Mouse (Mus musculus): Measurements from ENCODE around the gene Rnf225.
"Not testable (repeated sequence)": the region's sequence is repeated elsewhere in the genome, so short reads cannot be mapped to it uniquely, and the experiment has no call there.

The Rnf225 gene

DNA sequence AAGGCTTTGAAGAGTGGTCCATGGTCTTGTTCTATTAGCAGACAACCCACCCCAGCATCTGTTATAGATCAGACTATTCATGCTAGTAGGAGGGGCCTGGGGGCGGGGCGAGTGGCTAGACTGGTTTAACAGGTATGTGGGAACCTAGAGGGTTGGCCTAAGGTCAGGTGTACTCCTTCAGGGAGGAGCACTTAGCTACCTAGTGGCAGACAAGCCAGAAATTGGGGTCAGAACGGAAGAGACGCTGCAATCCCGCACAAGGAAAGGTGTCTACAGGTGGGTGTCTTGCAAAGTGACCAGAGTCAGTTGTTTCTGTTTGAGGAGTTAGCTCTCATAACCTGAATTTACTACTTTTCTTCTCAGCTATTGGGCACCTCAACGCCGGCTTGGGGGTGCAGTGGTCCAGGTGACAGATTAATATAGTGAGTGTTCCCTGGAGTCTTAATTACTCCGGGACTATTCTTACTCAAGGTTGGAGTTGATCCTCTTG lies at the start of gene Rnf225:
Gene Rnf225, plus strand, starts transcription at position 226 of the 490 bp plus-strand sequence.
- peak; percentile 62 for DNase-seq

DNA sequence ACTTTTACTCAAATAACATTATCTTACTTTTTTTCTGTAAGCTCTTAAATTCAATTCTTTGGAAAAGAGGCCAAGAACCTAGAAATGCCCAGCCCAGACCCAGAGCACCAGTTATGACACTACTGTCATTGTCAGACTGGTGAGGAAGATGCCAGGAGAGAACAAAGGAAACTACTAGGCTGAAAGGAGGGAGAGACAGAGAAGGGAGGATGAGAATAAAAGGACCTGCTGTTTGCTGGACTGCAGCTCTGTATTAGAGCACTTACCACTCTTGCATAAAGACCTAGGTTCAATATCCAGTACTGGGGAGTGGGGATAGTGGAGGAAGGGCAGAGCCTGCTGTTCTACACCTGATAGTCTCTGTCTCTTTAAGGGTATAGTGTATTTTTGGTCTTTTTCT lies 47.2 kb upstream of the Rnf225 start:
- no peak for DNase-seq

DNA sequence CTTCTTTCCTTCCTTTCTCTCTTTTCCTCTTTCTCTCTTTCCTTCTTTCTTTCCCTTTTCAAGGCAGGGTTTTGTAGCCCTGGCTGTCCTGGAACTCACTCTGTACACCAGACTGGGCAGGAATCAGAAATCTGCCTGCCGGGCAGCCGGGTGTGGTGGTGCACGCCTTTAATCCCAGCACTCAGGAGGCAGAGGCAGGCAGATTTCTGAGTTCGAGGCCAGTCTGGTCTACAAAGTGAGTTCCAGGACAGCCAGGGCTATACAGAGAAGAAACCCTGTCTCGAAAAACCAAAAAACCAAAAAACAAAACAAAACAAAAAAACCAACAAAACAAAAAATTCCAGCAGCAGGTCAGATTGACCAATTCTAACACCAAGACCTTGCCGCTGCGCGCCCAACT lies 46.7 kb upstream of the Rnf225 start:
- DNase-seq = not testable (repeated sequence)

DNA sequence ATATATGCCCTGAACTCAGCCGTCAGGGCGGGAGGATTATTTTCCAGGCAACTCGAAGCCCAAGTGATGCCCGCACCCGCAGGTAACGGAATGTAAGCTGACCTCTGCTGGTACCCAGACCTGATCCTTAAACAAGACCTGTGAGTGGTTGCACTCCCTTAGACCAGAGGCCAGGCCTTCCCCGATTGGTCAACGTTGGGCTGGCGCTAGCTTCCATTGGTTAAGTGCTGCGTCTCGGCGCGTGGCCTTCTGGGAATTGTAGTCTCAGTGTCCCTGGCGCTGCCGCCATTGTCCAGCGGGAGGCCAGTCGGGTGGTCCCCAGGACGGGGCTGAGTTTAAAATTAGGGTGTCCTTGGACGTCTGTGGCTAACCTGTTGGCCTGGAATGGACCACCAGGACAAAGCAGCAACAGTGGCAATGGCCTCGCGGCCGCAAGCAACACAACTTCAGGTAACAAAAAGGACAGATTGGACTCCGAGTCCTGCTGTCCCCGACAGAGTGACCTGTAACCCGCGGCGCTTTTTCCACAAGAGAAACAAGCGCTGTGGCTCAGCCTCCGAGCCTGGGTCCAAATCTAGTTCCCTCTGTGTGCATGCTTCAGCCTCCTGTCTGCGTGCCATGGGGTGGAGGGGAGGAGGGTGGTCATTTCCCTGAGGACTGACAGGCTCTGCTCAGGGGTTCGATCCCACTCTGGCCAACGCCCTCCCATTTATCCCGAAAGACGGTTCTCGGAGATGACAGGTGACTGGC lies 46.1 kb upstream of the Rnf225 start, which contains the start of gene Zfp128:
Gene Zfp128, plus strand, starts transcription at position 267 of the 750 bp plus-strand sequence.
- DNase-seq = peak; percentile 95

DNA sequence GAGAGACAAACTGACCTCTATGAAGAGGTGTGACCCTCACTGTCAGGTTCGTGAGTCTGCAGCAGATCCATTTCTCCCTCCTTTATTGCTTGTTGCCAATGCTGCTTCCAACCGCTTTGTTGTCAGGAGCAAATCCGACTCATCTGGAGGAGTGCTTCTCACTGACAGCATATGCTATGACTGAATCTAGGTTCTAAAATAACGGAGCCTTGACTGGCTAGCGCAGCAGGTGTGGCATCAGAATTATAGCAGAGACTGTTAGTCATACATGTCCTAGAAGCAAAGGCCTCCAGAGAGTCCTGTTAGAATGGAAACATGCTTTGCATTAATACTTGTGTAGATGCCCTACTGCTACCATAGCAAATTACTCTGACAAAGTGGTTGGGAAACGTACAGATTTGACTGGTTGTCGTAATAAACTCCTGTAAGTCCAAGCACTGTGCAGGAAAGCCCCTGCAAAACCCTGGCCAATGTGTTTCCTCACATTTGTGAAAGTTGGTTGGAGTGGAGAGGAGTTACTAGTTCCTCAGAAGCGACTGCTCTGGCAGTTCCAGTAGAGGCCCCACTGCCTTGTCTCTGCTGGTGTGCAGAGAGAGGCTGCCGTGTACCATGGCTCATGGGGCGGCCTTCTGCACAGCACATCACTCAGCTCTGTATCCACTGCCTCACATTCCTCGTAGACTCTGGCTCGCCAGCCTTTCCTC lies 40.5 kb upstream of the Rnf225 start:
- no peak for DNase-seq

DNA sequence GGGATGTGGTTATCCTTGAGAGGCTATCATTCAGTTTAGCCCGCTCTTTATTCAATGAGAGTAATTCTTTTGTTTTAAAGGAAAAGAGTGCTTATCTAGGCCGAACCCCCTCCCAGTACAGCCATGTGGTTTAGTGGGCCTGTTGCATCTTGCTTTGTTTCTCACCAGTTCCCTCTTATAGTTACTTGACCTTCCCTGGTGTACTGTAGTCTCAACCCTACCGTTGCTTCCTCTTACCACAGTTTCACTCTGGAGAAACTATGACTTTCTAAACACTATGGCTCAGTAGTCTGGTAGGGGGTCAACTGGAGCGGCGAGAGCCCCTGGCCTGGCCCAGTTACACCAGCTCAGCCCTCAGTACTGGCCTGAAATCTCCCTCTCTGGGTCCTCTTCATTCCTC lies 39.6 kb upstream of the Rnf225 start:
- DNase-seq = no peak

DNA sequence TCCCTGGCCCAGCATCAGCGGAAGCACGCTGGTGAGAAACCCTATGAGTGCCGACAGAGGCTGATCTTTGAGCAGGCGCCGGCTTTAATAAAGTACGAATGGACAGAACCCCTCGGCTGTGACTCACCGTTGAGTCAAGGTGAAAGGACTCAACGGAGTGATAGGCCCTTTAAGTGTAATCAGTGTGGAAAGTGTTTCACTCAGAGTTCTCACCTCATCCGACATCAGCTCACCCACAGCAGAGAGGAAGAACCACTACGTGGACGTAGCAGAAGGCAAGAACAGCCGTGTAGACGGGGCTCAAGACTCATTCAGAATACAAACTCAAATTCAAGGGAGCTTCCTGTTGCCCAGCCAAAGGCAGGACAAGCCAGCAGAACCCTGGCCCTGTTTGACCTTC lies 36.3 kb upstream of the Rnf225 start:
- no peak for DNase-seq

DNA sequence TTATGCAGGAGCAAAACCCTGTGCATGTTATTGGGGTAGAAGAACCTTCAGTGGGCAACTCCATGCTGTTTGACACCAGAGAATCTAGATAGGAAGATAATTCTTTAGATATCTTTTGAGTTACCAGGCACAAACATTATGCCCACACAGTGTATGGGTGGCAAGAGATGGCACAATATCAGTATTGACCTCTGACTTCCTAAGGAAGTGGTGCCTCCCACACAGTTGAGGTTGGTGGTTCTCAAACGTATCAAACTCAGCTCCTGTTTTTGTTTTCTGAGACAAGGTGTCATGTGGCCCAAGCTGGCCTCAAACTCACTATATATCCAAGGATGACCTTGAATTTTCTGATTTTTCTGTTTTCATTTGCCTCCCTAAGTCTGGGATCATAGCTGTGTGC lies 35.9 kb upstream of the Rnf225 start:
- no peak for DNase-seq

DNA sequence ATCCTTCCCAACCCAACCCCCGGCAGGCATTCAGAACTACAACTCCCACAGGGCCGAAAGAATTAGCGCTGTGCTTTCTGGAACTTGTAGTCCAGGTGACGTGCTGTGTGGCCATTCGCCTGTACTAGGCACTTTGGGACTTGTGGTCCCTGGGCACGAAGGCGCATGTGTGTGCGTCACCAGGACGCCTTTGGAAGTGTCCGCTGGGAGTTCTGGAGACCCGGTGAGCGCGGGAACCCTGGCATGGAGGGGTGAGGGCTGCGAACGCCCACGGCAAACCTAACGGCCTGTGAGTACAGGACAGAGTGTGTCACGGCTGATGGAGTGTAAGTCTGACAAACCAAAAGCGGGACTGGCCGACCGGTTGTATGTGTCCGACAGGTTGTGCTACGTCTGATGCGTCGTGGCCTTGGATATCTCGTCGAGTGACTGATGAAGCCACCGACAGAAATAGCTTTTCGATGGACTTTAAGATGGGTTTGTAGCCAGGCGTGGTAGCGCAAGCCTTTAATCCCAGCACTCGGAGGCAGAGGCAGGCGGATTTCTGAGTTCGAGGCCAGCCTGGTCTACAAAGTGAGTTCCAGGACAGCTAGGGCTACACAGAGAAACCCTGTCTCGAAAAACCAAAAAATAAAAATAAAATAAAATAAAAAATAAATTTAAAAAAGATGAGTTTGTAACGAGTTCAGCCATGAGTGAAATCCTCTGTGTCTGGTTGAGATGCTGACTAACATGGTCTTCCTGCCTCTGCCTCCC lies 29.4 kb upstream of the Rnf225 start, which contains the start of gene Zscan22:
Gene Zscan22, plus strand, starts transcription at position 161 of the 756 bp plus-strand sequence.
- peak; percentile 96 for DNase-seq

DNA sequence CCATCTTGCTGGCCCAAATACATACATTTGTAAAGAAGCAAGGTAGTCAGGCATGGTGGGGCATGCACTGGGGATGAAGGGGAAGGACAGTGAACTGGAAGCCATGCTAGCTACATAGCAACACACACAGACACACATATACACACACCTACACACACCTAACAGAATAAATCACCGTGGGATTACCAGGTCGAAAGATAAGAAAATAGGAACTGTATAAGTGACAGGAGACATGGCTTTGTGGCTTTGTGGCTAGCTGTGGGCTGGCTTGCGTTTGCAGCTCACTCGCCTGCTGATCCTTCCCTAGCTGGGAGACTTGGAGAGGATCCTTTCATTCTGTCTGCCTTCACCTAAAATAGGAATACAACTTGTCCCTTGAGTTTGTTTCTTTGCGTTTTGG lies 25.7 kb upstream of the Rnf225 start:
- DNase-seq = no peak

DNA sequence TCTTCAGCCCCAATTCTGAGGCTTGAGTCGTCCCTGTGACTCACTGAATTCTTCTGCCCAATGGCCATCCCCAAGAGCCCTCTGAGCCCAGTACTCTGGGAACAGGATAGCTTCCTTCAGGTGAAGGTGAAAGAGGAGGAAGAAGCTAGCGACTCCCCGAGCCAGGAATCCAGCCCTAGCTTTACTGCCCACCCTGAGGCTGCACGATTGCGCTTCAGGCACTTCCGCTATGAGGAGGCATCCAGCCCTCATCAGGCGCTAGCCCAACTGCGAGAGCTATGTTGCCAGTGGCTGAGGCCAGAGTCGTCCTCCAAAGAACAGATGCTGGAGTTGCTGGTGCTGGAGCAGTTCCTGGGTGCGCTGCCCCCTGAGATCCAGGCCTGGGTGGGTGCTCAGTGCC lies 23.6 kb upstream of the Rnf225 start:
- DNase-seq = no peak

DNA sequence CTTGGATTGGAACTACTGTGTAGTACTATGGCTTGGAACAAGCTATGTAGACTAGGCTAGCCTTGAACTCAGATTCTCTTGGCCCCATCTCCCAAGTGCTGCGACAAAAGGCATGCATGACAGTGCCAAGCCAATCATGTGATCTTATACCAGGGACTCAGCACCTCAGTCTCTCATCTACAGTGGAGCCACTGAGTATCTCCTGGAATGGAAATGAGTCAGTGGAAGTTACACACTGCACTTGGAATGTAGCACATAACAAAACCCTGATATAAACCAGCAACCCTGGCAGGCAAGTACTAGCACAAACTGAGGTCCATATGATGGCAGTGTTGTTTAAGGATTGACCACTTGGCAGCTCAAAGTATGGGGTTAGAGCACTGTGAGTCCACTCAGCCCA lies 22.1 kb upstream of the Rnf225 start:
- no peak for DNase-seq

DNA sequence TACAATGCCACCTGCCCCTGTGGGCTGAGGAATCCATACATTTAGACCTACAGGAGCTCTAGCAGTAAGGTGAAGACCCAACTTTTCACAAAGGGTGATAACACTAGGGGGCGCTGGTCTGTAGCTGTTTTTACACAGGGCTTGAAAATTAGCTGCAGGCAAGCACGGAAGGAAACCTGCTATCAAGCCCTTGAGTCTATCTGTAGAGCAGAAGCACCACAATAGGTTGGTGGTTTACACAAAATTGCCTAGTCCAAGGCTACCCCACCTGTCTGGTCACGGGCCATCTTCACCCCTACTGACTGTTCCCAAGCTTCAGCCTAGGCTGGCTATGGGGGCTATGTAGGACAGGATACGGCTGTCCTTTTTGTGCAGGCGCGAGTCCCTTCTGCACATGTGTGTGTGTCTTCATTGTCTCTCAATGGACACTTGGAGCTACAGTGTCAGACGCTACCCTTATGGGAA lies 17.7 kb upstream of the Rnf225 start:
- DNase-seq = peak; percentile 61

DNA sequence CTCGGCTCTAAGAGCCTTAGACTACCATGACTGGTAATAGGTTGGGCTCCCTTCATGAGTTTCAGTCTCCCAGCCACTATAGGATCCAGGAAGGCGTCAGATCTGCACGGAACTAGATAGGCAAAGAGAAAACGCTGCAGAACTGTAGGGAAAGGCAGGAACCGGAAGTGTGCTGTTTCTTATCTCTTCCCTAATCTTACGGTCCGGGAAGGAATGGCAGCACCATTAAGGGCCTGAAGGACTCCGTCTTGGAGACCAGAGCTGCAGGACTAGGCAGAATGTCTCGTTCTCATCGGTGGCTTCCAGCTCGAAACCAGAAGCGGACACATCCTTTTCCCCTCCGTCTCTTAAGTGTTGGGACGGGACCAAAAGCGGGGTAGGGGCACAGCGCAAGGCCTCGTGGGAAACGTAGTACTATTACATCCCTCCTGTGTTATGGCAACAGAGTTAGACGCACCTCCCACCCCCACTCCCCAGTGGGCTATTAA lies 17.0 kb upstream of the Rnf225 start:
- DNase-seq = peak; percentile 55

DNA sequence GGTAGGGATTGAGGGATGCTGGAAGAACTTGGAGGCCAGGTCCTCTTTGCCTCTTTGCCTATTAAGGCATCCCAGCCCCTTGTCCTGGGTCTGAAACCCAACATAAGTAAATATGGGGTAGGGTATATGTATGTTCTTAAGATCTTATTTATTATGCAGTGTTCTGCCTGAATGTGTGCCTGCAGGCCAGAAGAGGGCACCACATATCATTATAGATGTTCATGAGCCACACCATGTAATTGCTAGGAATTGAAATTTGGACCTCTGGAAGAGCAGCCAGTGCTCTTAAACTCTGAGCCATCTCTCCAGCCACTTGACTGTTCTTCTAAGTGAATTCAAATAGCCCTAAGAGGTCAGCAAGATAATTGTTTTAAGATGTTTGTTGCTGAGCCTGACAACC lies 13.7 kb upstream of the Rnf225 start:
- no peak for DNase-seq

DNA sequence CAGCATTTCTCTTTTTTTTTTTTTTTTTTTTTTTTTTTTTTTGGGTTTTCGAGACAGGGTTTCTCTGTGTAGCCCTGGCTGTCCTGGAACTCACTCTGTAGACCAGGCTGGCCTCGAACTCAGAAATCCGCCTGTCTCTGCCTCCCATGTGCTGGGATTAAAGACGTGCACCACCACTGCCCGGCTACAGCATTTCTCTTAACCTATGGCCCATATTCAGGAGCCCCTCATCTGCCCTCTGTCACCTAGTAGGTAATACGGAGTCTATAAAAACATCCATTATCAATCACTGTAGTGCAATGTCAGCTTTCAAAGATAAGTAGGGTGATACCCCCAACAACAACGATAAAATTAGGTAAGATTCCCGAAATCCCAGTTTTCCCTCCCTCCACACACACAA lies 6.7 kb upstream of the Rnf225 start:
- not testable (repeated sequence) for DNase-seq

DNA sequence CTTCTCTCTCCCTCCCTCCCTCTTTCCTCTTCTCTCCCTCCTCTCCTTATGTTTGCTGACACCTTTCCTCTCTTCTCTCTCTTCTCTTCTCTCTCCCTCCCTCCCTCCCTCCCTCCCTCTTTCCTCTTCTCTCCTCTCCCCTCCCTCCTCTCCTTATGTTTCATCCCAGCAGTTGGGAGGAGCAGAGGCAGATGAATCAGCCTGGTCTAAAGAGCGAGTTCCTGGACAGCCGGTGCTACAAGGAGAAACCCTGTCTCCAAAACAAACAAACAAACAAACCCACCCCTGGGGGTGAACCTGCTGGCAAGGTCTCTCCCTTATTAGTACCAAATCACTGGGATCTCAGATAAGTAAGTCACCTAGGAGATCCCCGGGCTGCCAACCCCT lies 5.9 kb upstream of the Rnf225 start:
- DNase-seq = no peak

DNA sequence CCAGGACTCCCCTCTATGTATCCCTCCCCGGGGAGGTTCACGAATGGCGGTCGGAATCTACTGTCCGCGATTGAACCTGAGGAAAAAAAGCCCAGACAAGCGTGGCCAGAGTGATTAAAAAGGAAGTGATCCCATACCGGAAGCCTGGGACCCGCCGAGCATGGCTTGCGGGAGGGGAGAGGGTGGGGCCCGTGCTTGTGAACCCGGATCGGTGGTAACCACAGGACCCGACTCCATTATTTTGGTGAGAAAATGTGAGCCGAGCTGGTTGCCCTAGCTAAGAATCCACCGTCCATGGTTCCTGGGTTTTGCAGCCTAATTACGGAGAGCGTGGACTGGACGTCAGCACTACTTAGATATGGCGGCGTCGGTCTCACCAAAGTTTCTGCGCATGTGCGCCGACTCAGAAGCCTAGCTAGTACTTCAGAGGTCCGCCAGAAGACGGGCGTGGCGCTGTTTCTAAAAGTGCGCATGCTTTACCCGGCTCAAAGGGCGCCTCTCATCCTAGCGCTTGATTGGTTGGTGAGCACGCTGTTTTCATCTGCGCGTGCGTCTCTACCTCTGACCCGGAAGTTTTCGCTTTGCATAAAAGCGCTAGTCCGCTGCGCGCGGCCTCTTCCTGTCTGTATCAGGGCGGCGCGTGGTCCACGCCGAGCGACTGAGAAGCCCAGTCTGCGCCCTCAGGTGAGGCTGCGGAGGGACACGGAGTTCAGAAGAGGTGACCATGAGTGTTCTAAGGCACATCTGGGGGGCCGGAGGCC lies 5.3 kb upstream of the Rnf225 start, which contains the start of gene Rps5:
Gene Rps5, plus strand, starts transcription at position 586 of the 761 bp plus-strand sequence.
- peak; percentile 99 for DNase-seq

DNA sequence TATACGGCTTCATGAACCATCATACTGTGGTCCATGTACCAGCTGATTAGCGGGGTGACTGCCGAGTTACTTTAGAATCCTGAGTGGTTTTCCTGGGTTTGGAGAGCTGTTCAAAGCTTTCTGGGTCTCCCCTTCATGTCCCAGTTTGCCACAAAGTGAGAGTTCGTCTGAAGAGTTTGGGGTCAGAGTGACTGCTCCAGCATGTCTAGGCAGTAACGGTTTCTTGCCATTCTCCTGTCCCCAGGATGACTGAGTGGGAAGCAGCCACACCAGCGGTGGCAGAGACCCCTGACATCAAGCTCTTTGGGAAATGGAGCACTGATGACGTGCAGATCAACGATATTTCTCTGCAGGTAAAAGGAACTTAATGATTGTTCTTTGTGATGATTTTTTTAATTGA lies 4.5 kb upstream of the Rnf225 start:
- no peak for DNase-seq

DNA sequence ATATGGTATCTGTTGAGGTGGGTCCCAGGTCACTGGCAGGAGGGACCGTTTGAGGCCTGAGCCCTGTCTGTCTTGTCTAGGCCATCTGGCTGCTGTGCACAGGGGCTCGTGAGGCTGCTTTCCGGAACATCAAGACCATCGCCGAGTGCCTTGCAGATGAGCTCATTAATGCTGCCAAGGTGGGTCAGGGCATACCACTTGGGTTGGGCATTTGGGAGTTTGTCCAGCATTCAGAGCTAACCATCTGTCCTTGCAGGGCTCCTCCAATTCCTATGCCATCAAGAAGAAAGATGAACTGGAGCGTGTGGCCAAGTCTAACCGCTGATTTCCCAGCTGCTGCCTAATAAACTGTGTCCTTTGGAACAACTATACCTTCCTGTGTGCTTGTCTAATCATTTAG lies 900 bp upstream of the Rnf225 start:
- DNase-seq = no peak

DNA sequence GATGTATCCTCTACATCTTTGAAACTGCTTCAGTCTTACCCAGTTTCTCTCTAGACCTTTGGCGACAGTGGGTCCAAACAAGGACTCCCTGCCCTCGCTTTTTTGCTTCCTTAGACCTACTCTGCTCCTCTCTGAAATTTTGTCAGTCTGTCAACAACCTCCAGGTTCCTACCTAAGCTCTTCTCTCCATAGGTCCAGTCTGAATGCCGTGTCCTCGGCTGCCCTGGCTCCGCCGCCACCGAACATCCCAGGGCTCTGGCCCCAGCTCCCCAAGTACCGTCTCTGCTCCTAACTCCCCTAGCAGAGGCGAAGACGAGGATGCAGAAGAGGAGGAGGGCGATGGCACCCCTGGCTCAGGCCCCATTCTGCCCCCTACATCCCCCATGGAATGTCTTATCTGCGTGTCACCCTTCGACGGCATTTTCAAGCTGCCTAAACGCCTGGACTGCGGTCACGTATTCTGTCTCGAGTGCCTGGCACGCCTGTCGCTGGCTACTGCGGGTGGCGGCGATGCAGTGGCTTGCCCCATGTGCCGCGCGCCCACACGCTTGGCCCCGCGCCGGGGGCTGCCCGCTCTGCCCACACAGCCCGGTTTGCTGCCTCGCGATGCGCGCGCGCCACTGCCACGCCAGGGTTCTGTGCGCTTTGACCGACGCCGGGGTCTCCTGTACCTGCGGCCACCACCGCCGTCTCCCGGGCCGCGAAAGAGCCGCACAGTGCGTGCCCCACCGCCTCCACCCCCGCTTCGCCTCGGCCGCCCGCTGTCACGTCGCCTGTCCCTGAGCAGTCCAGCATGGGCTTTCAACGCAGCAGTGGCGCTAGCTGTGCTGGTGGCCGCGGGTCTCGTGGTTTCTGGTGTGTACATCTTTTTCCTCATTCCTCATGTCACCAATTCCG lies 725 bp downstream of the Rnf225 start:
- DNase-seq = no peak
